Mouse (Mus musculus): ENCODE measurements around the gene Gtf2ird1. TPM values are rescaled to one million over a fixed set of nuclear protein-coding genes. Genes with fewer than 3 reads are reported as not detected.
"Not testable (repeated sequence)": the region's sequence is repeated elsewhere in the genome, so short reads cannot be mapped to it uniquely, and the experiment has no call there.

Gtf2ird1 gene
- polyA plus RNA-seq, 1 experiment from 2014 or later, result 141 TPM

GRCm38 (mm10) chr5:134490465-134490864 lies 33.9 kb upstream of the Gtf2ird1 start:
- Histone ChIP-seq H3K9ac (no peak overlapping the region), H3K36me3 (peaks cover 51% of the 10 kb centered on the region), H3K4me2 (replicated peaks) (no peak overlapping the region), H3K4me1 (peaks cover 5% of the 10 kb centered on the region; the same call in 1 of the 2 replicates), H3K4me3 (no peak overlapping the region), H3K27ac (no peak overlapping the region), H3K9me3 (no peaks in the 10 kb centered on the region), H3K27me3 (no peaks in the 10 kb centered on the region)
- ATAC-seq (ENCODE audit: low FRiP score, low read depth), result no peak
- 92% methylated on average over 12 of the region's 12 CpGs for WGBS

GRCm38 (mm10) chr5:134489583-134489982 lies 33.1 kb upstream of the Gtf2ird1 start:
- Histone ChIP-seq H3K27ac (no peak overlapping the region), H3K9me3 (no peaks in the 10 kb centered on the region), H3K4me3 (no peak overlapping the region), H3K27me3 (no peaks in the 10 kb centered on the region), H3K4me1 (peaks cover 5% of the 10 kb centered on the region; the same call in 1 of the 2 replicates), H3K9ac (no peak overlapping the region), H3K4me2 (replicated peaks) (no peak overlapping the region), H3K36me3 (peaks cover 44% of the 10 kb centered on the region)
- ATAC-seq (ENCODE audit: low FRiP score, low read depth), result no peak
- 28% methylated on average over 9 of the region's 9 CpGs for WGBS

GRCm38 (mm10) chr5:134488596-134488995 lies 32.1 kb upstream of the Gtf2ird1 start:
- Histone ChIP-seq H3K27me3 (no peaks in the 10 kb centered on the region), H3K4me3 (no peak overlapping the region), H3K9me3 (no peaks in the 10 kb centered on the region), H3K4me2 (replicated peaks) (no peak overlapping the region), H3K27ac (no peak overlapping the region), H3K4me1 (peaks cover 5% of the 10 kb centered on the region; the same call in 1 of the 2 replicates), H3K36me3 (peaks cover 38% of the 10 kb centered on the region), H3K9ac (no peak overlapping the region)
- WGBS, result 86% methylated on average over 4 of the region's 4 CpGs
- ATAC-seq (ENCODE audit: low FRiP score, low read depth), result no peak

DNA sequence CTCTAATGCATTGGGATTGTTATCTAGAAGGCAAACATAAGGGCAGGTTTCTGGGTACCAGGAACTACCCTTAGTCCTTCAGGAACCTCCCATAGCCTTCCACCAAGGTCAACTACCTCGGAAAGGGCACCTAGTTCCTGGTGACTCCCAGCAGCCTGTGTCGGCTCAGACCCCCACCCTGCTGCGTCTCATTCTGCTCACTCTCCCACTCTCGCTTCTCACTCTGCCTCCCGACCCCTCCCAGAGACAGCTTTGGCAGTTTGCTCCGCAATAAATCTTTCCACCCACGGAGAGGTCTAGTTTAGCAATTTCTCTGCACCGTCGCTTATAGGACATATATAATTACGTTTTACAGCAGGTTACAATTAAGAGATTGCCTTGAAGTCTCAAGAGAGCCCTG lies 31.5 kb upstream of the Gtf2ird1 start:
- WGBS, result 29% methylated on average over 10 of the region's 10 CpGs
- no peaks in the 10 kb centered on the region for H3K27me3 ChIP-seq
- no peak overlapping the region for H3K4me2 ChIP-seq (replicated peaks)
- no peak overlapping the region for H3K9ac ChIP-seq
- peaks cover 33% of the 10 kb centered on the region for H3K36me3 ChIP-seq
- H3K4me1 ChIP-seq, result peaks cover 5% of the 10 kb centered on the region; the same call in 1 of the 2 replicates
- no peak overlapping the region for H3K27ac ChIP-seq
- no peak for ATAC-seq (ENCODE audit: low FRiP score, low read depth)
- H3K4me3 ChIP-seq, result no peak overlapping the region
- no peaks in the 10 kb centered on the region for H3K9me3 ChIP-seq

DNA sequence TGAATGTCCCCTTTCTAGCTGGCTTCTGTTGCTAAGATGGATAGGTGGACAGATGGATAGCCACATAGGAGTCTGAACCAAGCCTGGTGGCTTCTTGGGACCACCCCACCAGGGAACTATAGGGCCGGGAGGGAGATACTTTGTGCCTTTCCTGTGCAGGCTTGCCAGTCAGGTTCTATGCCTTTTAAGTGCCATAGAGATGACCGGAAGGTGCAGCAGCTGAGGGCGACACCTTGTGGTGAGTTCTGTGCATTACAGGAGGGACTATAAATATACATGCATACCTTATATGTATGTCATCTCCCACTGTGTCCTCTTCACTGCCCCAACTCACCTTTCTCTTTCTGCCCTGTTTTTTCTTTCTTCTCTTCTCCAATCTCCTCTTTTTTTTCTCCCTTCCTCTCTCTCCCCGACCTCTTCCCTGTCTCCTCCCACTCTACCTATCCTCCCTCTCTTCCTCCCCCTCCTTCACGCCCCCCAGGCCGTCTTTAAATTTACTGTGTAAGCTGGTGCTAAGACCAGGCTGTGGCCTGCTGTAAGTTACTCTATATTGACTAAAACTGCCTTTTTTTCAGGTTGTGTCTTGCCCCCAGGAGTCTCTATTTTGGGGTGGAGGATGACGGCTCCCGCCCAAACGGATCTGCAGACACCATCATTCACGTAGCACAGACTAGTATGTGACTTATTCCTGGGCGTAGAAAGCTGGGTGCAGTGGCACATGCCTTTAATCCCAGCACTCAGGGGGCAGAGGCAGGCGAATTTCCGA lies 29.6 kb upstream of the Gtf2ird1 start:
- Histone ChIP-seq H3K4me2 (replicated peaks) (no peak overlapping the region), H3K36me3 (peaks cover 22% of the 10 kb centered on the region), H3K4me1 (peaks cover 5% of the 10 kb centered on the region; the same call in 1 of the 2 replicates), H3K4me3 (no peak overlapping the region), H3K27ac (no peak overlapping the region), H3K9me3 (no peaks in the 10 kb centered on the region), H3K27me3 (no peaks in the 10 kb centered on the region), H3K9ac (no peak overlapping the region)
- 58% methylated on average over 13 of the region's 13 CpGs for WGBS
- ATAC-seq (ENCODE audit: low FRiP score, low read depth), result peak; percentile 43

DNA sequence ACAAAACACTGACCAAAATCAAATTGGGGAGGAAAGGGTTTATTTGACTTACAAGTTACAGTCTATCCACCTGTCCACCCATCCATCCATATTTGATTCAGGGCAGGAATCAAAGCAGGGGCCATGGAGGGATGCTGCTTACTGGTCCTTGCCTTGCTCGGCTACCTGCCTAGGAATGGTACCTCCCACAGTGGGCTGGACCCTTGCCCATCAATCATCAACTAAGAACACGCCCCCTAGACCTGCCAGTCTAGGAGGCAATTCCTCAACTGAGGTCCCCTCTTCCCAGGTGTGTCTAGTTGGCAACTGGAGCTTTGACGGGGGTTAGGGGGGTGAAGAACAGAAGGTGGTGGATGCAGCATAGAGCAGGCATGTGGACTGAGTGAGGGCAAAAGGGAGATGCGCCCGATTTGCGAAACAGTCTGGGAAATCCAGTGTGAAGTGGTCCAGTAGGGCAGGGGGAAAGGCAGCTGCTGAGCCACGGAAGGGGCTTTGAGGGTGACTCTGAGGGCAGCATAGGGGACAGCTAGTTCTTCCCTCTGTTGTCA lies 28.7 kb upstream of the Gtf2ird1 start:
- ATAC-seq (ENCODE audit: low FRiP score, low read depth), result no peak
- H3K27ac ChIP-seq, result no peak overlapping the region
- no peak overlapping the region for H3K4me2 ChIP-seq (replicated peaks)
- H3K9me3 ChIP-seq, result no peaks in the 10 kb centered on the region
- 83% methylated on average over 7 of the region's 7 CpGs for WGBS
- H3K4me1 ChIP-seq, result peaks cover 5% of the 10 kb centered on the region; the same call in 1 of the 2 replicates
- no peaks in the 10 kb centered on the region for H3K27me3 ChIP-seq
- peaks cover 14% of the 10 kb centered on the region for H3K36me3 ChIP-seq
- no peak overlapping the region for H3K9ac ChIP-seq
- no peak overlapping the region for H3K4me3 ChIP-seq

DNA sequence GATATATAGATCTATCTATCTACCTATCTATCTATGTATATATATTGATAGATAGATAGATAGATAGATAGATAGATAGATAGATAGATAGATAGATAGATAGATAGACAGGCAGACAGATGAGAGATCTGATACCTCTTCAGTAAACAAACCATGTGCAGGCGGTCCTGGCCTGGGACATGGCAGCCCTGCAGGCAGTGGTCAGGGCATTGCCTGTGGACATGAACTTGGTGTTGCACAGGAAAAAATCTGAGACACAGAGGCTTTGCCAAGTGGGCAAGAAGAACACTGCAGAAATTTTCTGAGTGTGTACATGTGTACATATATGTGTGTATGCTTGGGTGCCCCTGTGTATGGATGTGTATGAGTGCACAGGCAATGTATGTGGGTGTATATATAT lies 26.8 kb upstream of the Gtf2ird1 start:
- no peaks in the 10 kb centered on the region for H3K27me3 ChIP-seq
- H3K4me1 ChIP-seq, result no peaks in the 10 kb centered on the region
- WGBS, result 74% methylated on average over 1 of the region's 1 CpGs

GRCm38 (mm10) chr5:134482331-134482730 lies 25.8 kb upstream of the Gtf2ird1 start:
- Histone ChIP-seq H3K9ac (no peak overlapping the region), H3K36me3 (no peaks in the 10 kb centered on the region), H3K27ac (no peak overlapping the region), H3K4me2 (replicated peaks) (no peak overlapping the region), H3K9me3 (no peaks in the 10 kb centered on the region), H3K4me1 (no peaks in the 10 kb centered on the region), H3K4me3 (no peak overlapping the region), H3K27me3 (no peaks in the 10 kb centered on the region)
- no peak for ATAC-seq (ENCODE audit: low FRiP score, low read depth)
- WGBS, result 59% methylated on average over 11 of the region's 11 CpGs

More for the DNA sequence above, 26.8 kb upstream of the Gtf2ird1 start:
- Histone ChIP-seq H3K4me3 (no peak overlapping the region), H3K4me2 (replicated peaks) (no peak overlapping the region), H3K9me3 (no peaks in the 10 kb centered on the region), H3K9ac (no peak overlapping the region), H3K27ac (no peak overlapping the region), H3K36me3 (no peaks in the 10 kb centered on the region)
- no peak for ATAC-seq (ENCODE audit: low FRiP score, low read depth)

DNA sequence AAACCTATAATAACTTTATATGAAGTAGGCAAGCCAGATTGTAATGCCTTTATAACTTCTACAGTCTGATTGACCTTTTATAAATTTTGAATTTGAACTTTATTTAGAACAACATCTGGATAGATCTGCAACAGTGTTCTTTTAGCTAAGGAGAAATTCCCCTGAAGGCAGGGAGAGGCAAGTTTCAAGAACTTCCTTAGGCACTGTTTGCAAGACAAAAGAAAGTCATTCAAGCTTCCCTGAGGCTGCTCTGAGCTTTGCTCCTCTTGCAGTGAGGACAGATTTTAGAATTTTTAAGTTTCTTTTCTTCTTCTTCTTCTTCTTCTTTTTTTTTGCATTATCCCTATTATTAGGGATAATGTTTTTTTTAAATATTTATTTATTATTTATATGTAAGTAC lies 22.4 kb upstream of the Gtf2ird1 start:
- H3K4me2 ChIP-seq (replicated peaks); H3K27ac ChIP-seq; H3K27me3 ChIP-seq; H3K9ac ChIP-seq; H3K36me3 ChIP-seq; H3K4me1 ChIP-seq; ATAC-seq (ENCODE audit: low FRiP score, low read depth); H3K9me3 ChIP-seq; H3K4me3 ChIP-seq: not testable (repeated sequence)

- H3K4me3 ChIP-seq; H3K27ac ChIP-seq; H3K36me3 ChIP-seq; H3K4me1 ChIP-seq; H3K4me2 ChIP-seq (replicated peaks); H3K27me3 ChIP-seq; ATAC-seq (ENCODE audit: low FRiP score, low read depth); H3K9ac ChIP-seq; H3K9me3 ChIP-seq: not testable (repeated sequence)
- 87% methylated on average over 7 of the region's 7 CpGs for WGBS
Observed at GRCm38 (mm10) chr5:134475686-134476085, 19.2 kb upstream of the Gtf2ird1 start.

DNA sequence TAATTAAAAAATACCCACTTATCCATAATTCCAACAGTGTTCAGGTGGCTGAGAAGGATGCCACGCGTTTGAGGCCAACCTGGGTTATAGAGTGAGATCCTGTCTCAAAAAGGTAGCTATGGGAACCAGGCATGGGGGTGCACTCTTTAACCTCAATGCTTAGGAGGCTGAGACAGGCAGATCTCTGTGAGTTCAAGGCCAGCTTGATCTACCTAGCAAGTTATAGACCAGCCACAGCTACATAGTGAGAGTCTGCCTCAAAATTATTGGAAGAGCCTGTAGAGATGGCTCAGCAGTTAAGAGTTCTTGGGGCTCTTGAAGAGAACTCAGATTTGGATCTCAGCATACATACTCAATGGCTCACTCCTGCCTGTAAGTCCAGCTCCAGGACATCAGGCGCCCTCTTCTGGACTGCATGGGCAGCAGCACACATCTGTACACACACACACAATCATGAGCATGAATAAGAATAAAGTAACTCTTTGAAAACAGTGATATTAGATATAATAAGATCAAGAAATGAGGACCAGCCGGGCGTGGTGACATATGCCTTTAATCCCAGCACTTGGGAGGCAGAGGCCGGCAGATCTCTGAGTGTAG lies 18.6 kb upstream of the Gtf2ird1 start:
- no peak overlapping the region for H3K4me2 ChIP-seq (replicated peaks)
- H3K27ac ChIP-seq, result no peak overlapping the region
- no peaks in the 10 kb centered on the region for H3K27me3 ChIP-seq
- WGBS, result 92% methylated on average over 6 of the region's 6 CpGs
- peaks cover 9% of the 10 kb centered on the region; the same call in 1 of the 2 replicates for H3K9me3 ChIP-seq
- no peak for ATAC-seq (ENCODE audit: low FRiP score, low read depth)
- H3K4me1 ChIP-seq, result no peaks in the 10 kb centered on the region
- no peak overlapping the region for H3K9ac ChIP-seq
- H3K36me3 ChIP-seq, result no peaks in the 10 kb centered on the region
- H3K4me3 ChIP-seq, result no peak overlapping the region

DNA sequence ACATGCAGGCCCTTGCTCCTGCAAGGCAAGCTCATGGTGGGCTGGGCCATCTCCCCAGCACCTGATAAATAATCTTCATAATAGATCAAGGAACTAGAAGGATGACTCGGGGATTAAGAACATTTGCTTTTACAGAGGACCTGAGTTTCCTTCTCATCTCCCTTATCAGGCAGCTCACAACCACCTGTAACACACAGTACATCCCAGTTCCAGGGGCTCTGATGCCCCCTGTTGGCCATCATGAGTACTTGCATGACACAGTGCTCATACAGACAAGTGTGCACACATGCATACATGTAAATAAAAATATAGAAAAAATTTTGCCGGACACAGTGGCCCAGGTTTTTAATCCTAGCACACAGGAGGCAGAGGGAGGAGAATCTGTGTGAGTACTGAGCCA lies 17.4 kb upstream of the Gtf2ird1 start:
- Histone ChIP-seq H3K9ac (no peak overlapping the region), H3K27me3 (no peaks in the 10 kb centered on the region), H3K9me3 (peaks cover 9% of the 10 kb centered on the region; the same call in 1 of the 2 replicates), H3K4me2 (replicated peaks) (no peak overlapping the region), H3K36me3 (no peaks in the 10 kb centered on the region), H3K4me1 (no peaks in the 10 kb centered on the region), H3K27ac (no peak overlapping the region), H3K4me3 (no peak overlapping the region)
- 87% methylated on average over 2 of the region's 2 CpGs for WGBS
- no peak for ATAC-seq (ENCODE audit: low FRiP score, low read depth)

Measured in limb, embryonic 13.5 days (tissue).